Mouse (Mus musculus) ovary, postnatal 36 days (tissue): ENCODE measurements around the gene Pnpla1.
A peak's percentile ranks its signal among the peaks of the same experiment; 100 is the strongest.

Experiments used
- DNase-seq: peaks from one replicate; pipeline ENCODE4 v3.0.0; 2022; ENCODE audit warnings: low spot score, mixed read lengths

Pnpla1 gene

GRCm38 (mm10) chr17:28922096-28922495 lies 63.9 kb downstream of the Pnpla1 start:
- no peak for DNase-seq

GRCm38 (mm10) chr17:28924957-28925595 lies 66.9 kb downstream of the Pnpla1 start:
- DNase-seq: no peak

GRCm38 (mm10) chr17:28926380-28926779 lies 68.2 kb downstream of the Pnpla1 start:
- peak; percentile 73 for DNase-seq

DNA sequence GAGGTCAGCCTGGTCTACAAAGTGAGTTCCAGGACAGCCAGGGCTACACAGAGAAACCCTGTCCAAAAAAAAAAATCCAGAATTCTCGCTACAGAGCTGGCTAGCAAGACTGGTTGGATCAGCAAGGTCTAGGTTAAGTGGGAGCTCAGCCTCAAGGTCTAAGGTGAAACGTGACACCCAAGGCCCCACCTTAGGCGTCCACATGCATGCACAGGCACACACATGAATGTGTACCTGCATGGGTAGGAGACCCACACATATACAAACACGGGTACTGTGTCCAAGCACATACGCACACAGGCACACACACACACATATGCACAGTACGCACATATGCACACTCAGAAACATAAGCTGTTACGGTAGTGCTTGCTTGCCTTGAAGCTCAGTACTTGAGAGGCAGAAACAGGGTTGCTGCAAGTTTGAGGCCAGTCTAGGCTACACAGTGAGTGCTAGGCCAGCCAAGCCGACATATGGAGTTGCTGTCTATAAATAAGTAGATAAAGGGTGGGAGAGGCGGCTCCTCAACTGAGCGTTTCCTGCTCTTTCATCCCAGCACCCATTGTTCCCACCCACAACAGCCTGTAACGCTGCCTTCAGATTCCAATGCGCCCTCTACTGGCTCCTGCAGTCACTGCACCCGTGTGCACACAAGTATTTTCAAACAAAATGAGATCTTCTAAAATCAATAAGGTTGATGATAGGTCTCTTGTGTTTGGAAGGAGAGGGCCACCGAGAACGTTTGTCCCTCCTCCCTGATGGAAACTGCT lies 68.8 kb downstream of the Pnpla1 start:
- DNase-seq: no peak

- DNase-seq: no peak
Observed at GRCm38 (mm10) chr17:28928004-28928403, 69.8 kb downstream of the Pnpla1 start.

DNA sequence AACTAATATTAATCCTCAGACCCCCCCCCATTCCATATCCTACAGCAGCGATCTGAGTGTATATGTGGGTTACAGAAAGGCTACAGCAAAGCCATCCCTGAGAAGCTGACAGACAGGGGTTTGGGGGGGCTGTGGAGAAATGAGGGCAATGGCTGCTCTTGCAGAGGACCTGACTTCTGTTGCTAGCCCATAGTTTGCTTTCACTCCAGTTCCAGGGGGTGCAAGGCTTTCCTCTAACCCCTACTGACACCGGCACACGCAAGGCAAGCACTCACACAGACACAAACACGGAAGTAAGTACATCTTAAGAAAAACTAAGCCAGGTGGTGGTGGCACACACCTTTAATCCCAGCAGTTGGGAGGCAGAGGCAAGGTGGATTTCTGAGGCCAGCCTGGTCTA lies 71.2 kb downstream of the Pnpla1 start:
- no peak for DNase-seq

DNA sequence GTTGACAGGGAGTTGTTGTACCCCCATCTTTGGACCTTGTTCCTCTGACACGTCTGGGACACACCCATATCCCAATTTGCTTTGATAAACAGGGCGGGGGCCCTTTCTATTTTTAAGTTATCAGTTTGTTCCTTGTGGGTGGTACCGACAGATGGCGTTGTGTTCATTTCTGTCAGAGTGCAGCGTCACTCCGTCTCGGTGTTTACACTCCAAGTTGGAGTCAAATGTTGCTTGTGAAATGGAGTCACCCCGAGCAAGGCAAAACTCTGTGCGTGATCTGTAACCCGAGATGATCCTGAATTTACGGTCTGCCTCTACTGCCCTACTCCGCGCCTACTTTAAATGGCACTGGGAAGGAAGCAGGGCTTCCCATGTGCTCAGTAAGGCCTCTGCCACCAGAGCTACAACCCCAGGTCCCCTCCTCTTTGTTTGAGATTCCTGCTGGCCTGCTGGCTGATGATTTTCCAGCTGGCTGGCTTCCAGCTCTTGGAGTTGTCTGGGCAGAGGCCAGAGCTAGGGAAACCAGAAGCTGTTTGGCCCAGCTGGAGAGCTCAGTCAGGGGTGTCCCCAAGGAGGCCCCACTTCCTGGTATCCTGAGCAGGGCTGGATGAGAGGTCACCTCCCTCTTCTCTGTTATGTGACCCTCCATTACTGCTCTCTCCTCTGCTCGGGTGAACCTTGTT lies 72.3 kb downstream of the Pnpla1 start:
- DNase-seq: peak; percentile 89

DNA sequence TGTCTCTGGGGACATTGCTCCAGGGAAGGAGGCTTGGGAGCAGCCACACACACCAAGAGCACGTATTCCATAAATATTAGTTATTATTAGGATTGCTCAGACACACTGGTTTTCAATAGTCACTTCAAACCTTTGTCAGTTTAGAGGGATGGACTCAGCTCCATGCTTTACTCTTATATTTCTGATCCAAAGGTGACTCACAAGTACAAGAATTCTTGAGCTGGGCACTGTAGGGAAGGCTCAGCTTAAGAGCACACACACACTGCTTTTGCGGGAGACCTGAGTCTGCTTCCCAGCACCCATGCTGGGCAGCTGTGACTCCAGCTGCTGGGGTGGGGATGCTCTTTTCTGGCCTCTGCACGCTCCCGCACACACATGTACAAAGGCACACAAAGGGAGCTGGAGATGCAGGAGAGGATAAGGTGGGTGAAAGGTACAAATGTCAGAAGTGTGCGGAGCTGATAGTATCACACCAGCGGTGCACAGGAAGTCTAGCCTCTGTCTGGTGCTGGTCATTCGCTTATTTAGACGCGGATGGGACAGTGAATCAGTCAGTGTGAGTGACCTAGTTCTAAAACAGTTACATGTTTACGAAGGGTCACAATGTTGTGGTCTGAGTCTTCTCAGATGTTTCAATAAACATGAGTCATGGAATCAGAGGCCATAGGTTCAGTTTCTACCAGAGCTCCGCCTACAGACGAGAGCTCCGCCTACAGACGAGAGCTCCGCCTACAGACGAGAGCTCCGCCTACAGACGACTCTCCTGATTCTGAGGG lies 73.4 kb downstream of the Pnpla1 start:
- DNase-seq: no peak

DNA sequence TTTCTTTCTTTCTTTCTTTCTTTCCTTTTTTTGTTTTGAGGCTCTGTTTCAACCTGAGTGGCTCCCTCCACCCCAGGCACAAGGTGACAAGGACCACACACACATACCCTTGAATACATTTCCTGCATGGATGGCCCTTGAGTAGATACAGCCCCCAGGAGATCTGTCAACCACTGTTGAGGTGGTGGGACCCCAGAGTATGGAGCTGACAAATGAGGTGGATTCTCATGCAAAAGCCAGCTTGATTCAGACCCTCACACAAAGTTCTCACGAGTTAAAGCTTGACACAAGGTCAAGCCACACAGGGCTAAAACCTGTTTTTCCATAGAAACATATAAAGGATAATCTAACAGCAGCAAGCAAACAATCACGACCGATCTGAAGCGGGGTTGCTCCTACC lies 74.1 kb downstream of the Pnpla1 start:
- no peak for DNase-seq

DNA sequence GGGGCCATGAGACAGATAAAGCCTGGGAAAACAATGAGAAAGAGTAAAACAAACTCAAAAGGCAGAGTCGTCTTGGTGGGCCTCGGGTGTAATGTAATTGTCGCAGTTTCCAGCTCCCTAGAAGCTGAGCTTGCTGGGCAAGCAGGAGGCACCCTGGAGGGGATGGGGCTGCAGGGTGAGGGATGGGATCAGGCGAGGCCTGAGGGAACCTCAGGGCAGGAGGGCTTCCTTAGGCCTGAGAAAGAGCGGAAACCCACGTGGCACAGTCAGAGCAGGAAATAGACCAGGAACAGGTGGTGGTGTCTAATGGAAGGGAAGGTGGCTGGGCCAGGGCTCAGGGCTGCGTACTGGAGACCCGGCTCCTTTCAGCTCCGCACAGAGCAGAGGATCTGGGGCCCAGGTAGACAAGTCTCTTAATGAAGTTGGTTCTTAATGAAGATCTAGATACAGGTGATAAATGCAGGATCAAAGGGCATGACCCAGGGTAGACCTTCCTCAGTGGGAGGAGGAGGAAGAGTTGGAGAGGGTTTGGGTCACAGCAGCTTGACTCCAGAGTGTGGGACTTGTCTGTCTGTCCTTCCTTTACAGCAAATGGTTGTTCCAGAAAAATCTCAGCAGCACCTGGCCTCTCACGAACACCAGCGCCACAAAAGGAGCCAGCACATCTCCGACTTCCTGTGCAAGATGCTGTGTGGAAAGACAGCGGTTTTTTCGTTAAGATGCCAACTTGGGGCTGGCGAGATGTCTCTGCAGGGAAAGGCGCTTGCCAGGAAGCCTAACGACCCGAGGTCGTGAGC lies 76.1 kb downstream of the Pnpla1 start:
- DNase-seq: no peak

DNA sequence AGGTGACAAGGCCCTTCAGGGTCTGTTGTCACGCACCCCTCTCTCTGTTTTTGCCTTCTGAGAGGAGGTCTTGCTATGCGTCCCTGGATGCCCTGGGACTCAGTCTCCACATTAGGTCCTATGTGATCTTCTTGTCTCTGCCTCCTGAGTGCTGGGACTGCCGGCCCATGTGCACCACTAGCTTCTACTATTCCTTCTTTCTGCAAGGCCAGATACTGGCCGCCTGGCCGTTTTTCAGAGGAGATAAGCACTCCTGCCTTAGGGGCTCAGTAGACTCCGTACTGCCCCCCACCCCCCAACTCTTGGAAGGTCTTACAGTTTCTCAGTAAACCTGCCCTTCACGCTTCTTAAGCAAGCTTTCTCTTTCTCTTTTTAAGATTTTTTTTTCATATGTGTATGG lies 77.9 kb downstream of the Pnpla1 start:
- no peak for DNase-seq

- peak; percentile 38 for DNase-seq
Observed at GRCm38 (mm10) chr17:28936622-28937345, 78.6 kb downstream of the Pnpla1 start.
